Mouse (Mus musculus) 3T3-L1 (cell line): ENCODE results near the gene Acnat1.
"Not testable (repeated sequence)": the region's sequence is repeated elsewhere in the genome, so short reads cannot be mapped to it uniquely, and the experiment has no call there.

Source experiments
- DNase-seq: peaks from one replicate; pipeline ENCODE4 v3.0.0-alpha.2; 2015; ENCODE audit warnings: low read depth, low spot score

Acnat1 gene

DNA sequence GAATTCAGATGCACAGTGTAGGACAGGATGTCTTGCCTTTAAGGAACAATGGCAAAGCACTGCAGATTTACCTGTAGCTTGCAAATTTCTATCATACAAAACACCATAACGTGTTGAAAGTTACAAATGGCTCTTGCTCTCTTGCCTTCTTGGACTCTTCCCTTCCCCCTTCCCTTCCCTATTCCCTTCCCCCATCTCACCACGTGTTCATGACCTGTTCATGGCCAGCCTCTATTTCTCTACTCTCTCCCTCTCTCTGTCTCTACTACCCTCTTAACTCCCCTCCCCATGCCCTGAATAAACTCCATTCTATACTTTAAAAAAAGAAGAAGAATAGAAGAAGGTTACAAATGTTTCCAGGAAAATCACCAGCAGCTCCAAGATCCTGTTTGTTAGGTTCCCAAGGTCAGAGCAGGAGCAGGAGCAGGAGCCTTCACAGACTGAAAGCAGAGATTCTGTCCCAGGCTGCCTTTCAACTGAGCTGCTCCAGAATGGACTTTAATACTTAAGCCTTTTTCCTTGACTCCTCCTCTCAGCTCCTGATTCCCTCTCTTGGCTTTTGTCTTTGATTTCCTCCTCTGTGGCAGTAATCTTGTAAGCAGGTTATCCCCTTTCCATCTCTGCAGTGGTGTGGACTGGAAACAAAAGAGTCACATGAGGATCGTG is at the start of gene Acnat1:
Gene Acnat1, minus strand, starts transcription at position 478 of the 666 bp plus-strand sequence.
- no peak for DNase-seq

DNA sequence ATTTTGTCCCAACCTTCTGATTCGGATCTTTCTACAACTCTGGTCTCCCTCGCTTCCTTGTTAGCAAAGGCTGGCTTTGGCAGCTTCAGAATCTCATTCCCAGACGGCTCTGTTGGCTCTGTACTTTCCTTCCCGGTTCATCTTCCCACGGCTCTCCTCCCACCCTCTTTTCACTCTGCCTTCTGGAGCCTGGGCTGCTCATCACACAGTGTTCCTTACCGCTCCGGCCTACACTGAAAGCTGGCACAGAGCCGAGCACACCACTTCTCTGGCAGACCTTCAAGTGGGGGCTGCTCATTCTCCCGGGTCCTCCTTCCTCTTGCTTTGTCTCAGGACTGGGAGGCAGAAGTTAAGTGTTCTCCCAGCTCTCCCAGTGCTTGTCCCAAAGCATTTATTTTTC is 48.9 kb upstream of the Acnat1 start:
- DNase-seq = no peak

DNA sequence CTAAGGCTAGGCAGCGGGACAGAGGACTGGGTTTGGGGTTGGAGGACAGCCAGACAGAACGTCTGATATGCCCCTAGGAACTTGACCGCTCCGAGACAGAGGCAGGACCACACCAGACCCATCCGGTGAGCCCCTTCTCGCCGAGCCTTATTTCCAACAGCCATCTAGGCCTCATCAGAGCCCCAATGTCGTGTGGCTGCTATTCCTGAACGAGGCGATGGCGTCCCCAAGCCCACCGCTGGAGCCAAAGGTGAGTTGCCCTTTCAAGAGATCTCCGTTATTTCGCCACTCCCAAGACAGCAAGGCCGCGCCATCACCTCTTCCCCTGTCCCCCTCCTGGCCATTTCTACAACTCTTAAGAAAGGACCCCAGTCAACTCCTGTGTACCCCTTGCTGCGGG is 47.6 kb upstream of the Acnat1 start:
- DNase-seq = peak; percentile 27

DNA sequence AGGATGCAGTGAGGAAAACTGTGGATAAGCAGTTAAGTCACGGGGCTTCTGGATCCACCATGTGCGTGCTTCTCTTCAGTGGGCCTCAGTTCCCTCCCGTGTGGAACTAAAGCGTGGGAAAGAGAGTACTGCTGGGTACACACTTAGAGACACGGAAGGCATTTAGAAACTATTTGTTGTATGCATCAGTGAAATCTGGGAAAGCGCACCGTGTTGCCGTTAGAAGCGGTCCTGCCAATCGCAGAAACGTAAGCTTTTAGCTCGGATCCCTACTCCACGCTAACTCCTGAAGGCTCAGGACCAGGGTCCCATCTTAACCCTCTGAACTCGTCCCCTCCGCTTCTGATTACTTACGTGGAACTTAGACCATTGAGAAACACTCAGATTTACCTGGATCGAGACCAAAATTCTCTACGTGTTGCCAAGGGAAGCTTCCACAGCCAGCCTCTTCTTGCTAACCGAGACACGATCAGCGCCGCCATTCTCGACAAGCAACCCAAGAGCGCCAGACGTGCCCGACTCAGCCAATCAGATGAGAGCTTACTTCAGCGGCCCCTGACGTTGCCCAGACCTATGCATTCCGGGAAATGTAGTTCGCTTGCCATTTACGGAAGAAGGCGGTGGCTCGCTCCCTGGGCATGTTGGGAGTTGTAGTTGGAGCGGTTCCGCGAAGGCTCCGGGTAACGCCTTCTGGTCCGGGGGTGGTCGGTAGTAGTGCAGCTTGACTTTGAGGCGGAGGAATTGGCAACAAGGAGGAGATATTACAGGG is 47.0 kb upstream of the Acnat1 start, which contains the start of the genes Mrpl50 and Zfp189:
Gene Mrpl50, minus strand, starts transcription at position 522 of the 769 bp plus-strand sequence.
Gene Zfp189, plus strand, starts transcription at position 605 of the 769 bp plus-strand sequence.
- DNase-seq = peak; percentile 98

DNA sequence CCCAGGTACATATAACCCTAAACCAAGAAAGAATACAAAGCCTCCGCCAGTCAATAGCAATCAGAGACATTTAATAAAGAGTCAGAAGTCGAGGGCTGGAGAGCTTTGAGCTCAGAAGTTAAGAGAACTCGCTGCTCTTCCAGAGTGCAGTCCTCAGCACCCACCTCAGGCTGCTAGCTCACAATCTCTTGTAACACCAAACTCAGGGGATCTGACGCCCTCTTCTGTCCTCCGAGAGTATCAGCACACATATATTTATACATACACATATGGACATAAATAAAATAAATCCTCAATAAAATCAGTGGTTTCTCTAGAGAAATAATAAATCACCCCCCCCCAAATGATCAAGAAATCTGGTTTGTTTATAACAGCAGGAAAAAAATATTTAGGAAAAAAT is 45.8 kb upstream of the Acnat1 start:
- DNase-seq = peak; percentile 43

DNA sequence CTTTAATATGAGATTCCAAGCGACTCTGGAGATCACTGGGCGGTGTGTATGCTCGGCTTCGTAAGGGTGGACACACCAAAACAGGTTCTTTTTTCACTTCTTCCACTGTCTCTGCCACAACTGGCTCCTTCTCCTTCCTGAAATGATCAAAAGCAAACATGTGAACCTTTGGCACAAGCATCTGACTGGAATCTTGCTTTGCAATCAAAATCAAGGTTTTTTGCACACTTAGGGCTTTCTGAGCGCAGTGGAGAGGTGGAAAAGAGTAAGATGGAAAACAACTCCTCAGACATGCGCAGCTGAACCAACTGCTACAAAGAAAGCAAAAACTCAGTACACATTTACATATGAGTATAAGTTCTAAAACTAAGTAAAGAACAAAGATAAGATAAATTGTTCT is 40.7 kb upstream of the Acnat1 start:
- DNase-seq = no peak

DNA sequence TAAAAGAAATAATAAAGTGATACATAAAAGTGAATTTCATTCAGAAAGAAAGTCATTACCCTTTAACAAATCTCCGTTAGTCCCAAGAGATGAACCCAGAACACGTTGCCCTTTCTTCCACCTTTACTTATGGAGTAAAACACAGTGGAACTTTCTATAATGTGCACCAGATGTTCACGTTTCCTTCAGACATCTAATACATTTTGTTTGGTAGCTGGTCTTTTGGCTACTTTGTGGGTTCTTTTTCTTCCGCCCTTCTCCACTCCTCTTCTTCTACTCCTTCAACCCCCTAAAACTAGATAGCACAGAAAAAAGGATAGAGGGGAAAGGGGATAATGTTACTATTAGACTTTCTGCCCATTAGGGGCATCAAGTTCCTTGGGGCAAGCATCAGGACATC is 38.9 kb upstream of the Acnat1 start:
- no peak for DNase-seq

DNA sequence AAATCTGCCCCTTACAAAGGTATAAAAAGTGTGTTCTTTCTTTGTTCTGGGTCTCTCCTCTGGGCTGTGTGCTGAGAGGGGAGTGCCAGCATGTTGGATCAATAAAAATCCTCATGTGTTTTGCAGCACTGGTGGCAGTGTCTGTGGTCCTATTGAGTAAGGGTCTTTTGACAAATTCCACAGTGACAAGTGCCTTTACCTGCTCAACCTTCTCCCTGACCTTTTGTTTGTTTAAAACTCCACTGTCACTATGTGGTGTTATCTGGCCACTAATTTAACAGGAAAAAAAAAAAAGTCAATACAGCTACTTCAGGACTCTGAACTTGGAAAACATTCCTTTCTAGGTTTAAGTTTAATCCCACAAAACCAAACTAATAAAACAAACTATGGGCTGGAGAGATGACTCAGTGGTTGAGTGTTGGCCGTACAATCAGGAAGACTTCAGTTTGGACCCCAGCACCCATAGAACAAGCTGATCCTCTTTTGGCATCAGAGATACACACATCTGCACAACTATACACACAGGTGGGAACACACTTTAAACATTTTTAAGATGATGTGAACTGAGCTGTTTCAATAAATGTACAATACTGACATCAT is 36.6 kb upstream of the Acnat1 start:
- DNase-seq = not testable (repeated sequence)

DNA sequence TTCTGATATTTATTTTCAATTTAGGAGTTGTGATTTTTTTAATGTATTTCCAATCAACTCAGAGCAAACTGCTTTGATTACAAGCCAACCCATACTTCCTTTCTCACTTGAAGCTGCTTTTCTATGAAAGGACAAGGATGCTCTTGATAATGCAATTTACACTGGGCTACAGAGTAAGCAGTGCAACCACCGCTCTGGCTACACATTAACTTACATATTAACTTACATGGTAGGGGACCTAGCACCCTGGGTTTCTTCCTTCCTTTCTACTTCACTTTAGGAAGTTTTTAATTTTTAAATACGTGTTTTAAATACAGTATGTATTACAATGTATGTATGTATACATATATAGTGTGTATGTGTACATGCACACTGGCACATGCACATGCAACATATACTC is 35.5 kb upstream of the Acnat1 start:
- no peak for DNase-seq

DNA sequence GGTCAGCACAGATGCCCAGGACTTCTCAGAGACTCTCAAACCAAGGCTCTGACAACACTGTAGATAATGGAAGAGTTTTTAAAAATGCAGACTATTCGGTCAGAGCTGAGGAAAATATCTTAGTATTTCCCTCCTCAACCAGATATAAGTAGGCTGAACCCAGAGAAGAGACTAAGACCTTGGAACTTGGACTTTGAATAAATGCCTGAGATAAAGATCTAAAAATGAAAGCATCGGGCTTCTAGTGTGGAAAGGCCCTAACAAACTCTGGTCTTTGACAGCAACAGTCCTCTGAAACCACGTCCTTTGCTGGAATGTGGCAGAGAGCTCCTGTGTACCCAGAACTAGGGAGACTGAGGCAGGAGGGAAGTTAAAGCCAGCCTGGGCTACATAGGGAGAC is 32.7 kb upstream of the Acnat1 start, which contains the start of gene Baat:
Gene Baat, minus strand, starts transcription at position 172 of the 400 bp plus-strand sequence.
- DNase-seq = no peak

DNA sequence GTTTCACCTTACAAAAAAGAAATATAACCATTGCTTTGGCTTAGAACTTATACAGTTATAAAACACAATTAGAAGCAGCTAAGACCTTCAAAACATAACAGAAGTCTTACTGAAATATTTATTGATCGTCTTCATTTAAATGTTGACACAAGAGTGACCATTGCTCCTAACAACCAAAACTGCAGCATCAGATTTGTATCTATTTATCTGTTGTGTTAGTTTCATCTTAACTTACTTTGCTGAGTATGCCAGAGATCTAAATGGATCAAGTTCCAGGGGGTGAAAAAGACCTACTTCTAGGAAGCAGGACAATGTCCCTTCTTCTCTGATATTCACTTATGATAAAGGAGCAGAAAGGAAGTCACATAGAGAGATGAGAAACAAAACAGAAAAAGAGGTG is 29.9 kb upstream of the Acnat1 start:
- no peak for DNase-seq

DNA sequence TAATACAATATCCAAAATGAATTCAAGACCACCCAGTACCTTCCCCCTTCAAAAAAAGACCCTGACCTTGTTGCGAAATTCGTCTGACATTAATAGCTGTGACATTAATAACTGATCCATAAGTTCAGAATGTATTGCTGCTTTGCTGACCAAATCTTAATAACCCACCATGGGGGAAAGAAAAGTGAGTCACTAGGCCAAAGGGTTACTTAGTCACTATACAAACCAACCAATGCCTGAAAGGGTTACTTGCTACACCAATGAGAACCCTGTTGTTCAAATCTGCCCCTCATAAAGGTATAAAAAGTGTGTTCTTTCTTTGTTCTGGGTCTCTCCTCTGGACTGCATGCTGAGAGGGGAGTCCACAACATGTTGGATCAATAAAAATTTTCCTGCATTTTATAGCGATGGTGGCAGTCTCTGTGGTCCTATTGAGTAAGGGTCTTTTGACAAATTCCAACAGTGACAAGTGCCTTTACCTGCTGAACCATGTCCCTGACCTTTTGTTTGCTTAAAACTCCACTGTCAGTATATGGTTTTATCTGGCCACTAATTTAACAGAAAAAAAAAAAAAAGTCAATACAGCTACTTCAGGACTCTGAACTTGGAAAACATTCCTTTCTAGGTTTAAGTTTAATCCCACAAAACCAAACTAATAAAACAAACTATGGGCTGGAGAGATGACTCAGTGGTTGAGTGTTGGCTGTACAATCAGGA is 12.4 kb upstream of the Acnat1 start:
- not testable (repeated sequence) for DNase-seq

DNA sequence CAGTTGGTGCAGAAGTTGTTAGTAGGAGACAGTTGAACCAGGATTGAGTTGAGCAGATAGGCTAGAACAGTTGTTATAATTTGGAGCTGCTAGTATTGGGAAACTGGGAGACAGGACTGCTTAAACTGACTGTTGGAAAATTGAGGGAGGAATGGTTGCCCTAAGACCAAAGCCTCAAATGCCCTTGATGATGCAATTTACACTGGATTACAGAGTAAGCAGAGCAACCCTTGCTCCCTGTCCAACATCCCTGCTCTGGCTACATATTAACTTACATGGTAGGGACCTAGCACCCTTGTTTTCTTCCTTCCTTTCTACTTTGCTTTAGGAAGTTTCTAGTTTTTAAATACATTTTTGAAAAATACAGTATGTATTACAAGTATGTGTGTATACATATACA is 11.7 kb upstream of the Acnat1 start:
- no peak for DNase-seq

DNA sequence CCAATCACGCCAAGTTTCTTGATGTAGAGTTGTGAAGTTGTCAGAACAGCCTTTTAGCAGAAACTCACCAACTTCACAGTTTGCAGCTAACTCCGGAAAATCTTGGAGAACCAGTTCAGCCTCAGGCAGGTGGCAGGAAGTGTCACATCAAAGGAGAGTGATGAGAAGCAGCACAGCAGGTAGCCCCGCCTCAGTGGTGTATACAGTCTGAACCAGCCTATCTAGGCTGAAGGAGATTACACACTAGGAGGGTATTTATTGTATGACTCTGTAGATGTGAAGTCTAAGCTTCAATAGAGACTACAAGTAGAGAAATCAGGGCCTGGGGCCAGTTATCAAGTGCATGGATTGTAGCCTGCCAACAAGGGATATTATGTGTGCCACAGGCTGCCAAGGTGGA is 7.2 kb upstream of the Acnat1 start:
- DNase-seq = no peak

DNA sequence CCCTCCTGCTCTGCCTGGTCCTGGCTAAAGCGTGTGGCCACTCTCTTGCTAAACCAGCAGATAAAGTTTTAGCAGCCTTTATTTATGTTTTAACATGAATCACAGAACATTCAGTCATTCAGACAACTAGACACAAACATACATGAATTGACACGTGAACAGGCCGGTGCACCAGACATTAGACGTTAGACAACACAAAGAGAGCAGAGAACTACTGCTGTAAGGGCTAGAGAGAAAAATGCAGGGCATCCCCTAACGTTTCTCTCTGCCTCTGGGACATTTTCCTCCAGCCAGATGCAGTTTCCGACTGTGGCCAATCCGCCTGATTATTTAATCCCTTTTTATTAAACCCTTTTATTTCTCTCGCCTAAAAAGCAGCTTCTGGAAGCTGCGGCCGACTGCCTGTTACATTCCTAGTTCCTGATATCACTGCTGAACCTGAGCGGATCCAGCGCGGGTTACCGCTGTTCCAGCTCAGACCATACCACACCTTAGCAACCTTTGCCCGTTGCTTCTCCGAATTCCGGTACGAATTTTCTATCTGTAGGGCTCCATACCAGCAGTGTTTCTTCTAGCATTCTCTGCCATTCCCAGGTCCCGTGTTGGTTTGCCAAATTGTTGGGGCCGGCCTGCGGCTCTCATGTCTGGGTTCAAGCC is 6.5 kb upstream of the Acnat1 start:
- DNase-seq = no peak

DNA sequence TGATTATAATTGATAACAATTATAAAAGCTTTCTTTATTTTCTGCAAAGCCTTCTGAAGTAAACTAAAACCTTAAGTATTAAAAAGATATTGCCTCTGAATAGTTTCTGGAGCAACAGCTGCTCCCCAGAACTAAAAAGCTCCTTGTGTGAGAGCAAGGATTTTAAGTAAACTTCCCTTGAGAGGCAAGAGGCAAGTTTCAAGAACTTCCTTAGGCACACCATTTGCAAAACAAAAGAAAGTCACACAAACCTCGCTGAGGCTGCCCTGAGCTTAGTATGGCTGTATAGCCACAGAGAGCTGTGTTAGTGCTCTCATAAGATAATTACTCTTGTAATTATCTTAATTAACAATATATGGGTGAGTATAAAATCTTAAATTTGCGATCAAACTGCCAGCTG is 5.3 kb upstream of the Acnat1 start:
- not testable (repeated sequence) for DNase-seq

DNA sequence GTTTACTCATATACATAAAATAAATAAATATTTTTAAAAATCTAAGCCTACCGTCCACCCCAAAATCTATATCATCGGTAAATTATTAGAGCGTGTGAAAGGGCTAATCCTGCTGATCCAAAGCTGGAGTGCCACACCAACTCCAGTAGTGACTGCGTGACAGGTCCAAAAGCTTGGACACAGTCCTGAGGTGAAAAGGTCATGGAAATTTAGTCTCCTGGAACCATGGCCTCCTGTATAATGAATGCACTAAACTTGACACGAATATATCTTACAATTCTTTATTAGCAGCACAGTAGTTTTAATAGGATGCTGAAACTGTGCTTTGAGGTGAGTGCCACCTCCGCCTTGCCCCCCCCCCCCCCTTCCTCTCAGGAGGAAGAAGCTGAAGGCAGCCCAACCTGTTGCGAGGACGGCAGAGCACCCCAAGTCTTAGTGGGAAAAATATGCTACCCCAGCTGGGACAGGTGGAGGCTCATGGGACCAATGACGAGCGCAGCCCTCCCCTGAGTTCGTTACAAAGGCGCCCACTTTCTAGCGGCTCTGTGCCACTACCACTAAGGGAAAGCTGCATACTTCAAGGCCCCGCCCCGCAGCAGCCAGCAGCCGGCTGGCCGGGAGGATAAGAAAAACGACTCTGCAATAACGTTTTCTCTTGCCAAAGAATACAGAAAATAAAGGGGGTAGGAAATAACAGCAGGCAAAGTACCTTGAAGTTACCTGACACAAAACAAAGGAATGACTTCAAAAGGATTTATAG is 4.6 kb upstream of the Acnat1 start:
- DNase-seq = no peak

DNA sequence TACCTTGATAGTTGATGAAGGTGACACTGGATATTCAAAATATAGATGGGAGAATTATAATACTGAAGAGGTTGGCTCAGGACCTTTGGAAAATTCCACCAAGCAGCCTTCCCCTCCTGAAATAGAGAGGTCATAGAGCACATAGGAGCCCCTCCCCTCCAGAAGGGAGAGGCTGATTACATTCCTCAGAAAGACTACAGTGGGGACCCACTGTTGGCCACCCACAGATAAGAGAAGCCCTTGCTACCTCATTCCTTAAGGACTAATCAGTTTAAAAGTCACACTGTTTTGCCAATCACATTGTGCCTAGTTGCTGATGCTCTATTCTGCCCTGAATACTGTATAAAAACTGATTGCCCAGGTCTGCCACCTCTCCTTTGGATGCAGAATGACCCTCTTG is 871 bp upstream of the Acnat1 start:
- DNase-seq = no peak

DNA sequence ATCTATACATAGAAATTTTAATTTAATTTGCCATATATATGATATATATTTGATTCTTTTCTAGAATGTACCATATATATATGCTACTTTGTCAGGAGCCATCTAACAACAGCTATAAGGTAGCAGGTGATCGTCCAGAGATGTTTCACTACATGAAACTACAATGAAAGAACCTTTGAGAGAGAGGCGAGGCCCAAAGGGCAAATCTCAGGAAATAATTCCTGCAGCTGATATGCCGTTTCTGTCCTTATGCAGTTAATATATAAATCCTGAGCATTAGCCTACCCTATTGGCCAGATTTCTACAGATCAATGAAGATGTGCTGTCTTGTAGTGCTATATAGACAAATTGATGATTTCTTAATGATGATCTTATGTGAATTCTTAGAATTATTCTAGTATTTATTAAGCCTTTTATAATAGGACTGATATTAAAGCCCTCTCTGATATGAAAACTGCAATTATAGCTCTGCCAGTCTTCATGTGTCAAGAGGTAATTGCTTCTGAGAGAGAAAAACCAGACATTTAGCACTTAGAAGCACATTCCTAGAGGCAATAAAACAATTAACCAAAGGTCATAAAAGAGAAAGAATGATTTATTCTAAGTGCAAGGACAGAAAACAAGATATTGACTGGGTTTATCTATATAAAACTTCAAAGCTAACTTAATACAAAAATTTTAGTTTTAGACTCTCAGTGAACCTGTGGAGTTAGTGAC is 4.1 kb downstream of the Acnat1 start:
- DNase-seq = no peak

DNA sequence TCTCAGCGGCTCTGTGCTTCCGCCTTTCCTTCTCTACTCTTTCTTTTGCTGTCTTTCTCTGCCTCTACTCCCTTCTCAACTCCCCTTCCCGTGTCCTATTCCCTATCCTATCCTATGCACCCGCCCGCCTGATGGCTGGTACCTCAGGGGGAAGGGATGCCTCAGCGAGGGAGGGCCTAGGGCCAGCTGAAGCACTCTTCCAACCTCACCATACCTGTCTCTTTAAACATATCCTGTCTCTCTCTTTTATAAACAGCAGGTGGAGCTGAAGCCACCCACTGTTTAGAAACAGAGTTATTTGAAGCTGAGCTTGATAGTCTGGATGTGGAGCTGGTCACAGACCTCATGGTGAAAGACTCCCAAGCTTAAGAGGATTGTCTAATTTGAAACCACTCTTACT is 6.4 kb downstream of the Acnat1 start:
- no peak for DNase-seq
